Mouse (Mus musculus) heart, adult 2 months (tissue): ENCODE results near the gene Insig1.

Experiments used
- CTCF ChIP-seq: fragments of 200-600 bp; IDR thresholded peaks from 2 replicates; pipeline ENCODE4 v1.8.1; 2022; ENCODE audit warnings: antibody characterized with exemption, mild to moderate bottlenecking, moderate library complexity
- EP300 ChIP-seq: fragments of 200-500 bp; IDR thresholded peaks from 2 replicates; pipeline ENCODE4 v1.6.1; 2011; ENCODE audit warnings: low read depth, low read length, control low read depth; ENCODE audit not compliant: insufficient read depth
- POLR2A ChIP-seq: fragments of 200-500 bp; IDR thresholded peaks from 2 replicates; pipeline ENCODE4 v1.6.1; 2011; ENCODE audit warnings: mild to moderate bottlenecking, low read depth, low read length, control low read depth; ENCODE audit not compliant: insufficient read depth

- TF ChIP-seq CTCF = no peak
- TF ChIP-seq EP300 = 0 out of 2 replicates have a peak, but pooled peaks have one; percentile 28
- TF ChIP-seq POLR2A = no peak
These were observed 33.0 kb upstream of the Insig1 start for GRCm38 (mm10) chr5:28038115-28038514.
